ENCODE assay signal across 22 mouse cellular contexts in genomic region chr9:7891177-7891576, GRCm38 (mm10).
"Had no signal": no experiment of that assay in that cellular context is flagged by ENCODE, and none has a peak within 500 bp of the region (broad histone marks: within the 10 kb centered on the region; RNA-seq: fewer than 3 reads in every experiment).

No protein-coding gene starts in this region.

- H3K4me3 ChIP-seq: left cerebral cortex, adult 2 months; liver, embryonic 15.5 days; lung, embryonic 15.5 days; midbrain, embryonic 13.5 days; neural tube, embryonic 12.5 days; neural tube, embryonic 15.5 days; stomach, embryonic 15.5 days had no signal

- H3K27ac ChIP-seq: kidney, postnatal 0 days; left cerebral cortex, adult 2 months; liver, embryonic 15.5 days; lung, embryonic 15.5 days; midbrain, embryonic 13.5 days; neural tube, embryonic 12.5 days; neural tube, embryonic 15.5 days; stomach, embryonic 15.5 days had no signal

- ATAC-seq: intestine, embryonic 16.5 days; midbrain, embryonic 13.5 days; midbrain, embryonic 16.5 days had no signal

- H3K9me3 ChIP-seq: liver, embryonic 15.5 days; lung, embryonic 15.5 days; midbrain, embryonic 13.5 days; neural tube, embryonic 12.5 days; neural tube, embryonic 15.5 days; stomach, embryonic 15.5 days had no signal

- H3K27me3 ChIP-seq: liver, embryonic 15.5 days; lung, embryonic 15.5 days; midbrain, embryonic 13.5 days; neural tube, embryonic 12.5 days; neural tube, embryonic 15.5 days; stomach, embryonic 15.5 days had no signal

- DNase-seq: kidney, adult 18-20 months; kidney, adult 9 months; kidney, postnatal 25 days; layer of hippocampus, postnatal 36 days; lung, adult 18-20 months; lung, postnatal 10 days; lung, postnatal 36 days; retina, postnatal 1 day; right cerebral cortex, postnatal 25 days; spleen, adult 18-20 months; thymus, postnatal 25 days had no signal

- H3K4me2 ChIP-seq: liver, embryonic 11.5 days; liver, embryonic 15.5 days; lung, embryonic 15.5 days; midbrain, embryonic 13.5 days; neural tube, embryonic 12.5 days; neural tube, embryonic 15.5 days; stomach, embryonic 15.5 days had no signal

- H3K4me1 ChIP-seq: liver, embryonic 15.5 days; lung, embryonic 15.5 days; midbrain, embryonic 13.5 days; neural tube, embryonic 12.5 days; neural tube, embryonic 15.5 days; stomach, embryonic 15.5 days had no signal

- H3K9ac ChIP-seq: liver, embryonic 15.5 days; lung, embryonic 15.5 days; midbrain, embryonic 13.5 days; neural tube, embryonic 12.5 days; neural tube, embryonic 15.5 days; stomach, embryonic 15.5 days had no signal

- H3K36me3 ChIP-seq: liver, embryonic 15.5 days; lung, embryonic 15.5 days; midbrain, embryonic 13.5 days; neural tube, embryonic 12.5 days; neural tube, embryonic 15.5 days; stomach, embryonic 15.5 days had no signal
